Mouse (Mus musculus) heart, embryonic 16.5 days (tissue): ENCODE measurements at regions not wholly inside any gene's neighbourhood (a gene's known extent, or its start where the extent isn't known, plus 50 kb on each side); places are given as distances from the start of the nearest gene placed in this dataset.
"Not testable (repeated sequence)": the region's sequence is repeated elsewhere in the genome, so short reads cannot be mapped to it uniquely, and the experiment has no call there.

Experiments used
- ATAC-seq: fragments of 200-750 bp; cut with Nextera tagmentation; replicated peaks from 2 replicates; pipeline ENCODE4 v1.8.0; 2017; ENCODE audit warnings: moderate number of reproducible peaks; ENCODE audit not compliant: insufficient read depth, low FRiP score; ENCODE audit errors: extremely low read depth
- H3K27ac ChIP-seq: fragments of 300-500 bp; sonication (generic); 2 replicates; pipeline ENCODE4 v1.5.1; 2014; ENCODE audit warnings: mild to moderate bottlenecking, low read length, control low read depth, moderate library complexity
- H3K27me3 ChIP-seq: fragments of 300-500 bp; sonication (generic); 2 replicates; pipeline ENCODE4 v1.6.1; 2014; ENCODE audit warnings: low read length, mixed read lengths; ENCODE audit not compliant: control insufficient read depth, insufficient read depth
- H3K36me3 ChIP-seq: fragments of 300-500 bp; sonication (generic); 2 replicates; pipeline ENCODE4 v1.6.1; 2014; ENCODE audit not compliant: control insufficient read depth, insufficient read depth
- H3K4me1 ChIP-seq: fragments of 300-500 bp; sonication (generic); 2 replicates; pipeline ENCODE4 v1.6.1; 2014; ENCODE audit warnings: low read length, mixed read lengths; ENCODE audit not compliant: control insufficient read depth, insufficient read depth
- H3K4me2 ChIP-seq: fragments of 300-500 bp; sonication (generic); 2 replicates; pipeline ENCODE4 v1.6.1; 2014; ENCODE audit warnings: low read depth, mild to moderate bottlenecking, control low read depth, low read length
- H3K4me3 ChIP-seq: fragments of 300-500 bp; sonication (generic); 2 replicates; pipeline ENCODE4 v1.5.1; 2014; ENCODE audit warnings: mild to moderate bottlenecking, control low read depth, low read length
- H3K9ac ChIP-seq: fragments of 300-500 bp; sonication (generic); 2 replicates; pipeline ENCODE4 v1.6.1; 2014; ENCODE audit warnings: low read length, control low read depth
- H3K9me3 ChIP-seq: fragments of 300-500 bp; sonication (generic); replicated peaks from 2 replicates; pipeline ENCODE4 v1.6.1; 2016; ENCODE audit warnings: low read length; ENCODE audit not compliant: control insufficient read depth
- WGBS: fragments of 180-500 bp; shearing (Covaris S2); extraction: QIAGEN DNeasy Blood & Tissue Kit; methylation state at CpG from one replicate; pipeline ENCODE4 v1.1.7; 2014; 5-methylcytosine and 5-hydroxymethylcytosine counted together

DNA sequence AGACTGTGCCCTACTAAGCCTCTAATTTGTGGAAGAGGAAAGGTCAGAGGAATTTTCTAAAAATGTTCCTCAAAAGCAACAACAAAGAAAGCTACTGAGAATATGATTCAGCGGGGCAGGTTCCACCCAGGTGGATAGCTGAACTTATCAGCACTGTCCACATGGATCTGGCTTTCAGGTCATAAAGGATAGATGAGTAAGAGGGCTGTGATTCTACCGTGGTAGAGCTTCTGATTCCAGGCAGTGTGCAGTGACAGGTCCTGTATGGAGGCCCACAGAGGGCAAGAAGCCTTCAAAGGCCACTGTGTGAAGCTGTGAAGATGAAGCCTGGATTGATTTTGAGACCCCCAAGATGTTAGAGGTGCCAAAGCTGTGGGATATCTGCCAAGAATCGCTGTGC lies 51.8 kb downstream of the Teddm3 start:
- not testable (repeated sequence) for H3K27me3 ChIP-seq, H3K4me2 ChIP-seq, H3K9me3 ChIP-seq, H3K4me3 ChIP-seq, H3K9ac ChIP-seq, H3K27ac ChIP-seq, H3K36me3 ChIP-seq, H3K4me1 ChIP-seq, ATAC-seq
- WGBS, result 74% methylated on average over 3 of the region's 3 CpGs

DNA sequence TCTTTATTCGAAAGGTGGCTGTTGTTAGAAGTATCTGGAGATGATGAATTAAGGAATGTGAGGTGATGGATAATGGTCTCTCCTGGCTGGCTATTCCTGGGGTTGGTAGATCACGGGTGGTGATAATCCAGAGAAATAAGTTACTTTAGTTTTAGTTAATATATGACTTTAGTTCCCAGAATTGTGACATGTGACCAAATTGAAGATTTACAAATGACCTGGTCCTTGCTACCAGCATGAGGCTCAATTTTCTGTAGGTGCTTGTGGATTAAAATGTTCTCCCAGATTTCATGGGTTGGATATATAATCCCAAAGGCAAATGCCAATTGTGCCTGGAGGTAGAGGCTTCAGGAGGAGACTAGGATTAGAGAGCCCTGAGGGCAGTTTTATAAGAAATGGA lies 53.7 kb downstream of the Teddm3 start:
- H3K4me2 ChIP-seq, ATAC-seq, H3K4me3 ChIP-seq, H3K27me3 ChIP-seq, H3K9ac ChIP-seq, H3K36me3 ChIP-seq, H3K27ac ChIP-seq, H3K9me3 ChIP-seq, H3K4me1 ChIP-seq: not testable (repeated sequence)
- WGBS, result 74% methylated on average over 2 of the region's 2 CpGs

DNA sequence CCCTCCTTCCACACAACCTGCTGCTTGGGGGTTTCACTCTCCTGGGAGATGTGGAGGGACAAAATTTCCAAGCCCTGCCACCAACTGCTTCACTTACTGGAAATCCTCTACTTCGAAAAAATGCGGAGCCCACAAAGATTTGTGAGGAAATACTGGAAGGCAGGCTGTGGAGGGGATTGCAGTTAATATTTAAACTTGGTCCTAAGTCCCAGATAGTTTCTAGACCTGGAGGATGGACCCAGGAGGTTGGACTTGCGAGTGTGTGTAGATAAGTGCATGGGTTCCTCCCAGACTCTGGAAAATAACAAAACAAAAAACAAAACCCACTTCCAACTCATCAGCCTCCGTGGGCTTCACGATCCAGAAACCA lies 79.0 kb downstream of the Teddm3 start:
- H3K4me3 ChIP-seq, result no peak overlapping the region
- H3K9me3 ChIP-seq, result no peaks in the 10 kb centered on the region
- no peak overlapping the region for H3K27ac ChIP-seq
- no peaks in the 10 kb centered on the region for H3K36me3 ChIP-seq
- no peaks in the 10 kb centered on the region for H3K4me1 ChIP-seq
- no peaks in the 10 kb centered on the region for H3K27me3 ChIP-seq
- H3K9ac ChIP-seq, result no peak overlapping the region
- no peak for ATAC-seq
- no peak overlapping the region for H3K4me2 ChIP-seq
- 61% methylated on average over 5 of the region's 5 CpGs for WGBS

DNA sequence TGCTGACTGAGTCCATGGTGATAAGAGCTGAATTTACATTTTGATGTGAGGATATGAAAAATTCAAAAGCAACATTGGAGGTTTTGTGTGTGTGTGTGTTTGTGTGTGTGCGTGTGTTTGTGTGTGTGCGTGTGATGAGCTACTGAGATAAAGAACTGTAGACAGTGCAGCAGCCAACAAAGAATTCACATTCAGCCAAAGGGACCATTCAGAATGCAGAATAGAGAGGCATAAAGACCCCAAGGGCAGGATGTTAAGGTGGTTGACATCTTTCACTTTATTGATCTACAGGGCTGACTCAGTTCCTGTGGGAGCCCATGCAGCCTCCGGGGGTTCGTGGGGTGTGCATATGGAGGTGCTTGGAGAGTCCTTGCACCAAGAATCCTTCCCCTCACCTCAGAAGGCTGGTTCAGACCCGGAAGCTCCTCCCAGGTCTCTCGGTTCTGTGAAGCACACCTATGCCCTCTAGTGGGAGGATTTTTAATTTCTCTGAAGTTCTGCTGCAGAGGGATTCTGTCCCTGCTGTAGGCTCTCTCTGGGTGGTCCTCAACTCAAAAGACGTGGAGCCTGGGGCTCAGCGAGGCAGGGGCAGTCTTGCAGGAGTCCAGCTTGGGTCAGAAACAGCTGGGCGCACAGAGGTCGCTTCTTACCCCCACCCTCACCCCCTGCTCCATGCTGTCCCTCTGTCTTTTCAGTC lies 79.6 kb downstream of the Teddm3 start:
- not testable (repeated sequence) for H3K27me3 ChIP-seq, H3K4me3 ChIP-seq, ATAC-seq, H3K4me1 ChIP-seq, H3K27ac ChIP-seq, H3K9me3 ChIP-seq, H3K36me3 ChIP-seq, H3K4me2 ChIP-seq, H3K9ac ChIP-seq
- WGBS, result 33% methylated on average over 8 of the region's 10 CpGs

DNA sequence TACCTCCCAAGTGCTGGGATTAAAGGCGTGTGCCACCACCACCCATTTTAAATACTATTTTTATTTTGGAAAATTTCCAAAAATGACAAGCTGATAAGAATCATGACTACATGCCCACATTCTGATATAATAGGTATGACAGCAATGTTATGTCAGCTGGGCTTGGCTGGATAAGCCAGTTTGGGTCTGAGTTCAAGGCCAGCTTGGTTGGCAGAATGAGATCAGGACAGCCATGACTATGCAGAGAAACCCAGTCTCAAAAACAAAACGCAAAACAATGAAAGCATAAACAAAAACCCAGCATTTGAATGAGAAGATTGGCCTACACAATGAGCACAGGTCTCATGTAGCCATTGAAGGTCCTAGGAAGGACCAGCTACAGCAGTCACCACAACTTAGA lies 93.6 kb downstream of the Teddm3 start:
- Histone ChIP-seq H3K27me3 (no peaks in the 10 kb centered on the region), H3K9me3 (no peaks in the 10 kb centered on the region), H3K9ac (no peak overlapping the region), H3K4me1 (no peaks in the 10 kb centered on the region), H3K4me3 (no peak overlapping the region), H3K4me2 (no peak overlapping the region), H3K36me3 (no peaks in the 10 kb centered on the region), H3K27ac (no peak overlapping the region)
- WGBS, result 63% methylated on average over 2 of the region's 2 CpGs
- ATAC-seq, result no peak

DNA sequence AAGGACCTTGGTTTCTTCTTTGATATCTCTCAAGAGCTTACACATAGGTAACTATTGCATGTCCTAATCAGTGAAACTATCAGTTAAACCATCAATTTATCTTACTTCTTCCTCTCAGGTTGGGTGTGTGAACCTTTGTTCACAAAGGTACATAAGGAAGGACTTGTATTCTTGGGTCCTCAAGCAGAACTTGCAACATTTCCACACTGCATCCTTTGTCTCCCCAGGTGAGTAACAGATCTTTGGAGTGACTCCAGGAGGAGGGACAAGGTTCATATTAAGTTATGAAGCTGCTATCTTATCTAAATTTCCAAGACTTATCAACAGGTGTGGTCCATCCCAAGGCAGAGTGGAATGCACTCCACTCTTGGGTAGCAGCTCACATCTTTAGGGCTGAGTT lies 99.0 kb downstream of the Teddm3 start:
- Histone ChIP-seq H3K27me3 (no peaks in the 10 kb centered on the region), H3K27ac (no peak overlapping the region), H3K4me3 (no peak overlapping the region), H3K4me1 (no peaks in the 10 kb centered on the region), H3K9me3 (peaks cover 11% of the 10 kb centered on the region), H3K9ac (no peak overlapping the region), H3K4me2 (no peak overlapping the region), H3K36me3 (no peaks in the 10 kb centered on the region)
- ATAC-seq, result no peak

DNA sequence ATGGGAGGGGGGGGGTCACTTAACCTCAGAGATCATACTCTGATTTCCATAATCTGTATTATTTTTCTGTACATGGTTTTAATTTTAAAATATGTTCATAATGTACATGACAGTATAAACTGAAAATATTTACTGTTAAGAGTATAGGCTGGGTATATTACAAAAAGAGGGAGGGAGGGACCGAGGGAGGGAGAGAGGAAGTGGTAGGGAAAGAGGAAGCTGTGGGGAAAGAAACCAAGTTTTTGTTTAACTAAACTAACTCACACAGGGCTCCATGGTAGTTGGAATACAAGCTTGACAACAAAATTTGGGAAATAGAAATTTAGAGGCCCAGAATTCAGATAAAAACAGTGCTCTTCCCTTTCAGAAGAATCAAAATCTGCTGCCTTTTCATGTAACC lies 131.7 kb downstream of the Teddm3 start:
- not testable (repeated sequence) for H3K4me3 ChIP-seq, H3K27ac ChIP-seq, H3K9me3 ChIP-seq, H3K4me2 ChIP-seq, H3K4me1 ChIP-seq, H3K27me3 ChIP-seq, H3K9ac ChIP-seq, H3K36me3 ChIP-seq, ATAC-seq
- 77% methylated on average over 1 of the region's 1 CpGs for WGBS

DNA sequence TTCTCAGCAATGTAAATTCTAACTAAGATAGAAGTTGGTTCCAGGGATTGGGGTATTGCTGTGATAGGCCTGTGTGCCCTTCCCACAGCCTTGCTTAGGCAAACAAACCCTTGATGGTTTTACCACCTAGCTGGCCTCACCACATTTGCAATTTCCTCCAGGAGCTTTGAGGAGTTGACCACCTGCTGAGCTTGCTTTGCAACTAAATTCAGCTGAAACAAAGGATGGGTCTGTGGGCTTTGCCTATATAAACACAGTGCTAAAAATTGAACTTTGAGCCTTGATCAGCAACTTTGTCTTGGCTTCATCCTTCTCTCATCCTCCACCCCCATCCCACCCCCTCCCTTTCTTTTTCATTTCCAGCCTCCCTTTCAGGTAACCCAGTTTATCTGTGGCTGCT lies 148.9 kb downstream of the Teddm3 start:
- H3K27ac ChIP-seq, result no peak overlapping the region

DNA sequence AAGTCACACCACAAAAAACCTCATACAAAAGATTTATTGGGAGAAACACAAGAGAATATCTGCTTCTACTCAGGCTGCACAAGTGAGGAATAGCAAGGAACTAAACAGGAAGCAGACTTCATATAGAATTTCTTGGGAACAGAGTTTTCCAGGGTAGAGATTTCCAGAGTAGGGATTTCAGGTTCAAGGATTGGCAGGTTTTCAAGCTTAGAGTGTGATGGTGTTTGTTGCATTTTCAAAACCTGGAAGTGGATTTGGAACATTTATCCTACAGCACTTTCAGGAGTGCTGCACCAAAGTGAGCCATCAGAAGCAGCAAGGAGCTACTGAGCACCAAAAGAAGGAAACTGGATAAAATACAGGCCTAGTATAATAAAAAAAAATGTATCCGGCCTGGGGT lies 152.7 kb downstream of the Teddm3 start:
- WGBS, result 72% methylated on average over 1 of the region's 1 CpGs
- H3K9me3 ChIP-seq, result peaks cover 3% of the 10 kb centered on the region
- H3K27me3 ChIP-seq, result no peaks in the 10 kb centered on the region
- H3K36me3 ChIP-seq, result no peaks in the 10 kb centered on the region
- H3K27ac ChIP-seq, result no peak overlapping the region
- H3K4me2 ChIP-seq, result no peak overlapping the region
- H3K4me3 ChIP-seq, result no peak overlapping the region
- H3K4me1 ChIP-seq, result no peaks in the 10 kb centered on the region
- no peak overlapping the region for H3K9ac ChIP-seq
- ATAC-seq, result no peak

More for the DNA sequence above, 148.9 kb downstream of the Teddm3 start:
- H3K4me1 ChIP-seq, result no peaks in the 10 kb centered on the region
- no peak overlapping the region for H3K9ac ChIP-seq
- no peak overlapping the region for H3K4me3 ChIP-seq
- ATAC-seq, result no peak
- no peaks in the 10 kb centered on the region for H3K27me3 ChIP-seq
- H3K9me3 ChIP-seq, result peaks cover 3% of the 10 kb centered on the region
- H3K4me2 ChIP-seq, result no peak overlapping the region
- H3K36me3 ChIP-seq, result no peaks in the 10 kb centered on the region

DNA sequence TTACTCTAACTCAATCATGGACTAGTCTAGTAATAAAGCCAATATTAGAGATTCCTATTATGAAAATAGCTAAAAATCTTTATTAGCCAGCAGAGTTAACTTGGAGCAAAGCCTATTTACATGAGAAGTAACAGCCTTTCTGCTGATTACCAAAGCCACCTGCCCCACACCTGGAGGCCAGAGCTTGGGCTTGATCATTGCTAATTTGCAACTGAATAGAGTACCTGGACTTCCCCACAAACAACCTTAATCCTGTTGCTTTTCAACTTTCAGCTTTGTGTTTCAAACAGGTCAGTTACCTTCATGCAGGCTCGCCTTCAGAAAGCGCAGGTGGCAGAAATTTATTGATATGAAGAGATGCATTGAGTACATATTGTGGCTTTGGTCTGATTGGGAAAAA lies 163.3 kb downstream of the Teddm3 start:
- Histone ChIP-seq H3K27ac (no peak overlapping the region), H3K4me1 (no peaks in the 10 kb centered on the region), H3K9ac (no peak overlapping the region), H3K36me3 (no peaks in the 10 kb centered on the region), H3K27me3 (no peaks in the 10 kb centered on the region), H3K4me3 (no peak overlapping the region), H3K4me2 (no peak overlapping the region), H3K9me3 (peaks cover 6% of the 10 kb centered on the region; the same call in 1 of the 2 replicates)
- 88% methylated on average over 2 of the region's 2 CpGs for WGBS
- ATAC-seq, result no peak
